In genomic region chr10:75282648-75283047, GRCm38 (mm10) we compare ENCODE assay signal across 11 mouse cellular contexts. TPM values are rescaled to one million over a fixed set of nuclear protein-coding genes. Genes with fewer than 3 reads are reported as not detected.
A peak's percentile ranks its signal among the peaks of the same experiment; 100 is the strongest.
DNase-seq lines count a peak whose midpoint lies in the region; ATAC-seq and TF ChIP-seq lines count a peak whose summit lies in the region.
"Had no signal": no experiment of that assay in that cellular context is flagged by ENCODE, and none has a peak within 500 bp of the region (broad histone marks: within the 10 kb centered on the region; RNA-seq: fewer than 3 reads in every experiment).

No protein-coding gene starts in this region.

- no peak for TF ChIP-seq CTCF in spleen, adult 2 months (IDR thresholded peaks at IDR 0.05; ENCODE audit: extremely low read depth, insufficient read depth, insufficient read length, insufficient replicate concordance)

- peak; percentile 82 for DNase-seq in 416B (ENCODE audit: low read depth)
- DNase-seq in CD4-positive helper T cell, adult 2 months (ENCODE audit: low read depth, low spot score), result peak; percentile 81
- peak; percentile 64 to 71 for DNase-seq in spleen, adult 2 months (ENCODE audit: low read depth in 1 of 2, low spot score in 2 of 2)
- no peak for DNase-seq in cerebellum, adult 18-20 months
- DNase-seq in gastrocnemius, adult 8-10 months (ENCODE audit: low spot score in 2 of 2), result no peak
- DNase-seq in testis, postnatal 14 days (ENCODE audit: low spot score), result no peak
- DNase-seq: gastrocnemius, postnatal 14 days; heart, postnatal 36 days; liver, embryonic 13.5 days had no signal

- ATAC-seq in inflammation-experienced regulatory T-cells, adult 6 months, result peak; percentile 95

- peaks cover 9% of the 10 kb centered on the region for H3K36me3 ChIP-seq in spleen, adult 2 months (ENCODE audit: control insufficient read depth, insufficient read depth, low read length)

- H3K4me1 ChIP-seq in spleen, adult 2 months (ENCODE audit: control insufficient read depth, insufficient read depth, insufficient read length), result peaks cover 3% of the 10 kb centered on the region; the same call in 1 of the 2 replicates
- H3K4me1 ChIP-seq: liver, embryonic 13.5 days; midbrain, embryonic 12.5 days had no signal

- no peaks in the 10 kb centered on the region for H3K27me3 ChIP-seq in spleen, adult 2 months (ENCODE audit: control insufficient read depth, insufficient read depth, low read length)
- H3K27me3 ChIP-seq: liver, embryonic 13.5 days; midbrain, embryonic 12.5 days had no signal

- TF ChIP-seq POLR2A in spleen, adult 2 months (IDR thresholded peaks at IDR 0.05; ENCODE audit: low read depth, low read length), result no peak

- H3K4me3 ChIP-seq in spleen, adult 2 months (ENCODE audit: extremely low read depth, insufficient read depth, insufficient read length), result no peak overlapping the region
- H3K4me3 ChIP-seq: liver, embryonic 13.5 days; midbrain, embryonic 12.5 days had no signal

- H3K27ac ChIP-seq in spleen, adult 2 months (ENCODE audit: insufficient read depth, low read length), result peak overlapping the region; percentile 48
- H3K27ac ChIP-seq: liver, embryonic 13.5 days; midbrain, embryonic 12.5 days had no signal

- 12% methylated on average over 5 of the region's 5 CpGs for WGBS in spleen, adult 2 months

RNA-seq across cellular contexts. Expression of gene Adora2a, which starts 34.0 kb away (rescaled TPM):
- polyA plus RNA-seq in inflammation-experienced regulatory T-cells, adult 6 months (2017; shearing (Covaris generic)), result 10 to 100 TPM; 16.5 to 35.9 (median 32.7) TPM
- polyA plus RNA-seq in spleen, adult 2 months (2012; rRNA removed), result 30.8 and 44.2 TPM in 2 replicates
- total RNA-seq in gastrocnemius, adult 8-10 months (2022), result 1 to 10 TPM in 1 of 4 experiments, under 1 TPM in 3; 0.29 to 1.7 (median 0.76) TPM

Comparison
In these comparisons a context has a peak if more than half of its experiments do, and no peak if none do; other contexts are left out.
1. DNase-seq: peak in 416B (single experiment), CD4-positive helper T cell, adult 2 months (single experiment) and spleen, adult 2 months (2 of 2); none in cerebellum, adult 18-20 months (0 of 2), gastrocnemius, adult 8-10 months (0 of 2) and testis, postnatal 14 days (single experiment).